Mouse (Mus musculus) cerebellum, adult 9-11 months (tissue): ENCODE measurements at regions not wholly inside any gene's neighbourhood (a gene's known extent, or its start where the extent isn't known, plus 50 kb on each side); places are given as distances from the start of the nearest gene placed in this dataset.
"Not testable (repeated sequence)": the region's sequence is repeated elsewhere in the genome, so short reads cannot be mapped to it uniquely, and the experiment has no call there.

Experiments used
- DNase-seq: peaks from one replicate; pipeline ENCODE4 v3.0.0; 2022

DNA sequence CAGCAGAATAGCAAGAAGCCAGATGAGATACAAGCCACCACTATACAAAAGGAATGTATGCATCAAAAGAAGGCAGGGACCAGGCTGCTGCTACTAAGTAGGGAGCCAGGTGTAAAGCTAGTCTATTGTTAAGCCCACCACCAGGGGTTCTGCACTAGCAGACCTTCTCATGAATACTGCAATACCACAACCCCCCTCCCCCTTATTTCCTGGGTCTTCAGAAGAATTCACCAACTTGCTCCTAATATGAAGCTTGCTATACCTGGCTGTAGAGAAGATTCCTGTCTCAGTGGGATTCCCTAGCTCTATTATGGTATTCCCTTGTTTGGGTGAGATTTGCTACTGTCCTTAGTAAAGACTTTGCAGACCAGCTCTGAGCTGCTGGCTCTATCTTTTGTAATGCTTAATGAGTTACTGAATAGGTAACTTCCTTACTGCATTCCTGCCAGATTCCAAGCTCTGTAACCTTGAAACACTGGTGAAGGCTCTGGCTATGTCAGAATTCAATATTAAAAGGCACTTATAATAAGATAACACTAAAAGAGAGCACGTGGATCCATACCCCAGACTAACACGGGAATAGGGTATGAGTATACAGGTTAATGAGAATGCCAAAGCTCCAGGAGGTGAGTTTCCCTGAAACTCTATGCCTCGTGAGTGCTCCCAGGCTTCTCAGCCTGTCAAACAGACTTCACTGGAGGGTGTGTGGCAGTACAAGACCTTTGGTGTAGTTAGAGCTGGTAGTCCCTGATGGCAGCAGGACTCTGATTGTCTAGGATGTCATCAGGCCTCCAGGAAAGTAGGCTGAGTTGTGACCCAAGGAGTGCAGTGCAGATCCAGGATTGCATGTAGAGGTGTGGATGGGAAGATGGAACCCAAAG, 455.5 kb downstream of the Plxdc2 start:
- DNase-seq, result not testable (repeated sequence)

DNA sequence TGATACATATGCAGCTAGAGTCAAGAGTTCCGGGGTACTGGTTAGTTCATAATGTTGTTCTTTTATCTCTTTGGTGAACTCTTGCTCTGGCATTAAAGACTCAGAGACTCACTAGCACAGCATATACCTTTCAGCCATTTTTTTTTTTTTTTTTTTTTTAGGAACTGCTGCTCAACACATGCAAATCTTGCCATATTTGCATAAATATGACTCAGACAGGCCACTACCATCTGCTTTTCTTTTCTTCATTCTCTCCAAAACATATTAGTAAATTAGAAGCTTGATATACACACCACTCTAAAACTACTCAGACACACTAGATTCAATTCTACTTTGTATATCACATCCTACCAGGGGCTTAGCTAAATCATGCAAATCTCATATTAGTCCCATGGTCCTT, 464.3 kb downstream of the Plxdc2 start:
- DNase-seq, result no peak

- no peak for DNase-seq
Measured at GRCm38 (mm10) chr2:16824681-16825230, 468.7 kb downstream of the Plxdc2 start.

- DNase-seq, result no peak
Measured at GRCm38 (mm10) chr2:16827266-16827665, 471.2 kb downstream of the Plxdc2 start.

DNA sequence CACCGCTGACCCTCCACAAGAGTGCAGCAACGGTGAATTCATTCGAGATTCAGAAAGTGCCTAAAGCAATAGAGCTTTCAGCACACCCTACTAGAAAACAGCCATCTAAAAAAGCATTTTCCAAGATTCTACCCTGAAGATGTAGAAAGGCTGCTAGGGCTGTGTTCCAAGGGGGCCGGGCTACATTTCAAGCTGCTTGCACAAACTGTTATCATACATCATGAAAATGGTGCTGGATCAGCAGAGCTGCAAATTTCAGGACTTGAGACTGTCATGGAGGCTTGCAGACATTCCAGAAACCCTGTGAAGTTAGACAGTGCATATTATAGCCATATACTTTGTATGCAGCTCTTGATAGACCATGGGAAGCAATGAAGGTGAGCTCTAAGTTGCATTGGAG, 479.9 kb downstream of the Plxdc2 start:
- no peak for DNase-seq

GRCm38 (mm10) chr2:16838718-16839117, 482.6 kb downstream of the Plxdc2 start:
- DNase-seq, result no peak

DNA sequence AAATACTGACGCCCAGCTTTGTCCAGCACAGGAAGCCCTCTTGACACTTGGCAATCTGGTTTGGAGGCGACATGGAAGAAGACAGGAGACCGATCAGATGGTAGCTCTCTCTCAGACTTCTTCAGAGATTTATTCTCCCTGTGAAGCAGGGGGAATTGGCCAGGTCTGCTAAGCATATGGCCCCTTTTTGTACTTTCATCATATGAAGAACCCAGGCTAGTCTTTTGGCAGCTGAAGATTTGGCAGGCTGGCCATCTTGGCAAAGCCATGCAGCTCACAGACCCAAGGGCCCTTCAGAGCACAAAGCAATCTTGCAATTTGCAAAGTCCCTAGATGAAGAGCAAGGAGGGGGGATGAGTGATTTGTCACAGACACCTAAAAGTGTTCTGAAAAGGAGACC, 493.8 kb downstream of the Plxdc2 start:
- peak; percentile 84 for DNase-seq

DNA sequence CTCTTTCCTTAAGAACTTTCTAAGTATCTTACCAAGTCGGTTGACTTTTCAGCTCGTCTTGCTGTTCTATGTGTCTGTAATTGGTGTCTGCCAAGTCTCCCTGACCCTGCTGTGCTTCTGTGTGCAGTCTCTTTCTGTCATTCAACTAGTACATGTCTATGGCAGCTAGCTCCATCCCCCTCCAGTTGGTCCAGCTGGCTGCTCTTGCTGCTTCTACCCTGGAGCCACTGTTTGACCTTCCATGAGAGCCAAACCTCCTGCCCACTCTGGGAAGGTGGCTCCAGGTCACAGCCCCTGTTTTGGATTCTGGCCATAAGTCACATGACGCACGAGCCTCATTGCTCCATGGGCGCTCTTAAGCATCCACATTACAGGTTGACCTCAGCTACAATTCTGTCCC, 504.0 kb downstream of the Plxdc2 start:
- no peak for DNase-seq

GRCm38 (mm10) chr2:16866163-16866852, 510.2 kb downstream of the Plxdc2 start:
- DNase-seq, result no peak

GRCm38 (mm10) chr2:16892381-16892780, 536.3 kb downstream of the Plxdc2 start:
- DNase-seq, result not testable (repeated sequence)

- DNase-seq, result no peak
Measured at GRCm38 (mm10) chr2:16909246-16910038, 553.3 kb downstream of the Plxdc2 start.

DNA sequence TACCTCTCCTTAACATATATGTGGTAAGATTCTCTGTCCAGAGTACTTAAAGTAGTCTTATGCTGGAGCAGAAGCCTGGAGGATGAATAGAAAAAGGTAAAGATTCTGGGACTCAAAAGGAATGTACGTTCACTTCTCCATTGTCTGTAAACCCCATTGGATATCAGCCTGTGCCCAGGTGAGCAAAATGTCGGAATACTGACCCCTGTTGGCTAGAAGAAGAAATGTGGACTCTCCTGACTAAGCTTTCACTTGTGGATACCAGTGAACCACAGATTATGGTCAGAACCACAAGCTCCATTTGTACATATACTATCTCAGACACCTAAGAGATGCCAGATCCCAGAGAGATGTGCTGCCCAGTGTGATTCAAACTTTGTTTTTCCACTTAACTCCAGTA, 558.5 kb downstream of the Plxdc2 start:
- DNase-seq, result peak; percentile 4

DNA sequence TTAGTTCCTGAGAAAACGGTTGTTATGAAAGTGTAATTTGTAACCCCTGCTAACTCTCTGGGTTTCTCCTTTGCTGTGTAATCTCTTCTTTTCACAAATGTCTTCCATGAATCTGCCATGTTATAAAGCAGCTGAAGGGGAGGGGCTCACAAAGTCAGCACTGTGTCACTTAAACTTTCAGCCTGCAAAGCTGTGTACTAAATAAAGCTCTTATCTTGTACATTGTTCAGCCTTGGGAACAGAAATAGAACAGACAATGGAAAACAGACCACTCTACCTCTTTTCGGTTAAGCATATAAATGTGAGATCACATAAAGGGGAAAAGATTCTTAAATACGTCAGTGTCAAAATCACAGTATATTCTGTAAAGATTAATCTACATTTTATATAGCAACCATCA, 573.9 kb downstream of the Plxdc2 start:
- no peak for DNase-seq

DNA sequence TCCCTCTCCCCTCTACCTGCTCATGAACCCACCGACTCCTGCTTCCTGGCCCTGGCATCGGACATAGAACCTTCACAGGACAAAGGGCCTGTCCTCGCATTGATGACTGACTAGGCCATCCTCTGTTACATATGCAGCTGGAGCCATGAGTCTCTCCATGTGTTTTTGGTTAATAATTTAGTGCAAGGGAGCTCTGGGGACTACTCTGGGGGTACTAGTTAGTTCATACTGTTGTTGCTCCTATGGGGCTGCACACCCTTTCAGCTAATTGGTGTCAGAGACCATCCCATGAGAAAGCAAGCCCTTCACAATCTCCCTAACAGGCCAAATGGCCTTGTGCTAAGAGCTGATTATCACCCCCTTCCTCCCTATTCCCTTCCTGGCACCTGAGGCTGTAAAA, 603.3 kb downstream of the Plxdc2 start:
- no peak for DNase-seq

- no peak for DNase-seq
Measured at GRCm38 (mm10) chr2:16977380-16977779, 621.3 kb downstream of the Plxdc2 start.

- DNase-seq, result no peak
Measured at GRCm38 (mm10) chr2:16982823-16983222, 626.7 kb downstream of the Plxdc2 start.

DNA sequence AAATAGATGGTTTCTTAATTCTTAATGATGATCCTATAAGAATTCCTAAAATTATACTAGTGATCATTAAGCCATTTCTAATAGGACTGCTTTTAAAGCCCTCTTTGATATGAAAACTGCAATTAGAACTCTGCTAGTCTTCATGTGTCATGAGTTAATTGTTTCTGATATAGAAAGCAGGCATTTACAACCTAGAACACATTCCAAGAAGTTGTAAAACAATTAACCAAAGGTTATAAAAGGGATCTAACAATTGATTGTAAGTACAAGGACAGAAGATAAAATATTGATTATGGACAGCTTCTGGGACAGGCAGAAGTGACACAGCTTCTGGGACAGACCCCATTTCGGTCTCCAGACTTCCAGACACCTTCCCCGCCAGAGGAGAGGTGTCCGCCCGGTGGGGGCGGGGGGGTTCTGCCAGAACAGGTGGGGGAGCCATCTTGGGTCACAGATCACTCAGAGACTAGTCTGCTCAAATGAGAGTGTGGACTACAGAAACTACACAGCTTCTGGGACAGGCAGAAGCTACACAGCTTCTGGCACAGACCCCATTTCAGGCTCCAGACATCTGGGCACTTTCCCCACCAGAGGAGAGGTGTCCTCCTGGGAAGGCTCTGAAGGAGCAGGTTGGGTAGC, 627.6 kb downstream of the Plxdc2 start:
- DNase-seq, result no peak
